Mouse (Mus musculus) left cerebral cortex, postnatal 4 days (tissue): Measurements from ENCODE around the gene Gstz1. TPM values are rescaled to one million over a fixed set of nuclear protein-coding genes. Genes with fewer than 3 reads are reported as not detected.

Experiments
- DNase-seq: peaks from one replicate; pipeline ENCODE4 v3.0.0-alpha.2; 2022
- intact Hi-C: fragments of 180-260 bp; cut with DNase I; formaldehyde crosslinking; loops from one replicate; pipeline ENCODE4 v1.15.1; 2025
- total RNA-seq, 2 experiments: library from RNA; stranded (reverse); gene quantifications; 2 replicates each; pipeline ENCODE4 v1.2.3; 2021

Gene Gstz1
- 10 to 100 TPM; 59.4 TPM for total RNA-seq

- DNase-seq, result peak; percentile 91
- intact Hi-C loops, result no loop called here
Observed at GRCm38 (mm10) chr12:87146966-87147365, at the start of gene Gstz1. Gene Gstz1 (plus strand): TSS chr12:87147165.

DNA sequence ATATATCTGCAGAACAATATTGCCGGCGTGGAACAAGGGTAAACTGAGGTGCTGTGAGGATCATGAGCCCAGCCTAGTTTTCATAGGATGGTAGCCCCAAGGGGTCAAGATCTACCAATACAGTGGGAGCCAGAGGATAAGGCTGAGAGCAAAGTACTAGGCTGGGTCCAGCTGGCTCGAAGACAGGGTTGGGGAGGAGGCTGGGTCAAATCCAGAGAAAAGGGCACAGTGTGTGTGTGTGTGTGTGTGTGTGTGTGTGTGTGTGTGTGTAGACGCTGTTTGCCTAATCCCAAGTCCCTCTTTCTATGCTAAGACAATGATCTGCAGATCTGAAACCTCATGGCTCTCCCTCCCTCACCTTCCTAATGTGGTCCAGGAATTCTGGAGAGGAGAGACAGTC lies 46.6 kb upstream of the Gstz1 start:
- DNase-seq, result no peak
- intact Hi-C loops, result no loop called here

DNA sequence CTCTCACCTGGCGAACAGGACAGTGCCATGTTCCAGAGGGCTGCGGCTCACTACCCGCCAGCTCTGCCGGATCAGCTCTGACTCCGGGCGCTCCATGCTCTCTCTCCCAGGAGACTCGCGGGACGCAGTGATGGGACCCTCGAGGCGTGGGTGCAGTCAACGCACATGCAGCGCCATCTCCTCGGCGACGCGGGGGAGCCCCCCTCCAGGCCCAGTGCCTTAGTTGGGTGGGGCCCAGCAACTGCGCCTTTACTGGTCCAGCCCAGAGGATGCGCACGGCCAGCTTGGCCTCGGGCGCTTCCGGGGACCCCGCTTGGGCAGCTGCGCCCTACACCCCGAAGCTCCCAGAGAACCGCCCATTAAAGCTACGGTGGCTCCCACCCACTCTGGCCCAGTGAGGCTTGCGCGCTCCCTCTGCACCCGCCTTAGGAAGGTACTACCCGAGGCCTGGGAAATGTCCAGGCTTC lies 44.8 kb upstream of the Gstz1 start, which contains the start of gene Ngb:
Gene Ngb, minus strand, starts transcription at position 375 of the 467 bp plus-strand sequence.
- no peak for DNase-seq
- intact Hi-C loops, result no loop called here

GRCm38 (mm10) chr12:87103471-87103870 lies 43.5 kb upstream of the Gstz1 start:
- intact Hi-C loops, result no loop called here
- DNase-seq, result no peak

GRCm38 (mm10) chr12:87104796-87105195 lies 42.2 kb upstream of the Gstz1 start:
- intact Hi-C loops, result no loop called here

GRCm38 (mm10) chr12:87107357-87107977 lies 39.5 kb upstream of the Gstz1 start:
- intact Hi-C loops, result no loop called here

More at GRCm38 (mm10) chr12:87104796-87105195, 42.2 kb upstream of the Gstz1 start:
- no peak for DNase-seq

GRCm38 (mm10) chr12:87121918-87122589 lies 24.9 kb upstream of the Gstz1 start:
- no peak for DNase-seq
- intact Hi-C loops, result loop anchor here (10.0 kb wide), 1 partner anchor 123 kb away; no protein-coding TSS in a partner anchor

More at GRCm38 (mm10) chr12:87107357-87107977, 39.5 kb upstream of the Gstz1 start:
- peak; percentile 38 for DNase-seq

DNA sequence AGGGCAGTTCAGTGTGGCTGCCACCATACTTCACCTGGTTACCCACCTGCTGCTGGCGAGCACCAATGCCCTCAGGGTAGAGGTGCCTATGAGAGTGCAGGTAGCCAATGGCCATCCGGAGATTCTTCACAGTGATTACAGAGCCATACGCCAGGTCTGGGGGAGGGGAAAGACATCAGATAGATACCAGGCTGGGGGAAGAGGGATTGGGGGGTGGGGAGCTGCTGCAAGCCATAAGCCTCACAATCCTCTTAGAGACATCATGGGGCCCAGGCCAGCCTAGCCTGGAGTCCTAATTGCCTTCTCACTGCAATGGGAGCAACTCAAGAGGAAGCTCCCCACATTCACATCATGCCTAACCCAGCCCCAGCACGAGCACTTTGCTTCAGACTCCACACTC lies 19.7 kb upstream of the Gstz1 start:
- intact Hi-C loops, result loop anchor here (10.0 kb wide), 1 partner anchor 118 kb away; no protein-coding TSS in a partner anchor
- no peak for DNase-seq

DNA sequence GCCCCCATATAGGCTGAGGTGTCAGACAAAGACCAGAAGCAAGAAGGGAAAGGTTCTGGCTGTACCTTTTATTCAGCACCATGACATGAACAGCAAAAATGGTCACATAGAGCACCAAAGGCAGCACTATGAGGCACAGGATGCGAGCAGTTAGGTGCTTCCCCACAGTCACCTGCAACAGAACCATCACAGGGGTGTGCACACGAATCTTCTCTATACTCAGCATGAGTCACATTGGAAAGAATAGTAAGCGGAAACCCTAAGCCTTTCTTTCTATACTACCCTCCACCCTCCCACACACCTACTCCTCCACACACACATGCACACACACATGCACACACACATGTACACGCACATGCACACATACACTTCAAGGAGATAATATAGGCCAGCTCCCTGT lies 16.7 kb upstream of the Gstz1 start:
- intact Hi-C loops, result no loop called here

DNA sequence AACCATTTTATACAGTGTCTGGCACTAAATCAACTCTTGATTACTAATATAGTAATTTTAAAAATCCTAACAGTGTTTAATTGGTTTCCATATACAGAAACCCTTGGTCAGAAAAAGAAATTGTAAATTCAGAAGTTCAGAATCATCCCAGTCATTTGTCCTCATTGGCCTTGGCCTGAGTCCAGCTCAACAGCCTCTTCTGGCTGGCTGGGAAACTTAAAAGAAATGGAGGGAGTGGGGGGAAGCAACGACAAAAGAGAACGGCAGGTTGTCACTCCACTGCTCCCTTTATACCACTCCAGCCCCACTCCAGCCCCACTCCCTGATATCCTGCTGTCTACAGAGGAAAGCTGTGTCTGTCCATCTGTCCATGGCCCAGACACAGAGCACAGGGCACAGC lies 15.8 kb upstream of the Gstz1 start:
- intact Hi-C loops, result no loop called here

More for the DNA sequence above, 16.7 kb upstream of the Gstz1 start:
- DNase-seq, result no peak

GRCm38 (mm10) chr12:87131619-87132018 lies 15.3 kb upstream of the Gstz1 start:
- DNase-seq, result peak; percentile 36
- intact Hi-C loops, result no loop called here

More for the DNA sequence above, 15.8 kb upstream of the Gstz1 start:
- DNase-seq, result peak; percentile 34

- DNase-seq, result no peak
- intact Hi-C loops, result no loop called here
Observed at GRCm38 (mm10) chr12:87132210-87132609, 14.8 kb upstream of the Gstz1 start.

DNA sequence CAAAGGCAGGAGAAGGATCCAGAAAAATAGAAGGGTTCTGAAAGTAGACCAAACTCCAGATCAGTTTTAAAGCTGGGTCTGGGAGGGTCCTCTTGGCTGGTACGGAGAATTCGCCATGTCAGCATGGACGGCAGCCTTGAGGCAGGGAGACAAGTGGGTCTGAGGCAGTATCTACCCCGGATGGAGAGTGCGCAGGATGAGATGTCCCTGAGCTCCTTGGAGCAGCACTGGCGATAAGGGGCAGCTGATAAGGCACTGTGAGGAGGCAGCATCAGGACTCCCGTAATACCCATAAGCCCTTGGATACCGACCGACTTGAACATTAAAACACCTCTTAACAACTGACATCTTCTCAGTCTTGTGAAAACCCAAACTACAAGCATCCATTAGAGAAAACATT lies 14.2 kb upstream of the Gstz1 start:
- no peak for DNase-seq

GRCm38 (mm10) chr12:87137439-87138341 lies 9.3 kb upstream of the Gstz1 start:
- intact Hi-C loops, result no loop called here
- DNase-seq, result peak; percentile 22

More for the DNA sequence above, 14.2 kb upstream of the Gstz1 start:
- intact Hi-C loops, result no loop called here

- no peak for DNase-seq
- intact Hi-C loops, result no loop called here
Observed at GRCm38 (mm10) chr12:87138342-87138701, 8.6 kb upstream of the Gstz1 start.

DNA sequence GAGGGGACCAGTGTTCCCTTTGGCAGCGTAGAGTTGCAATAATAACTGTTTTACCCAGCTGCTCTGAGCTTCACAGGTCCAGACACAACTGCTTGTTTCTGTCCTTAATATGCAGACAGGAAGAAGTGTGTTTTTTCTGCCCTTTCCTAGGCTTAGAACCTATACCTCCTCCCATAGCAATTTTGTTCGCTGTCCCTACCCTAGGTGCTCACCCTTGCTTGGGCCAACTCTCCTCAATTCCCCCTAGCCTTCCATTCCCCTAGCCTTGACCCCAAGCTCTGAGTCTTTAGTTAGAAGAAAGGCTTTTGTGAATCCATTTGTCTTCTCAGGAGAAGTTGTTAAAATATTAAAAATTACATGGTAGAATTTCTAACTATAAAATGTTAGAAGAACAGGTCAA lies 8.2 kb upstream of the Gstz1 start:
- intact Hi-C loops, result no loop called here

GRCm38 (mm10) chr12:87142156-87142555 lies 4.8 kb upstream of the Gstz1 start:
- DNase-seq, result no peak
- intact Hi-C loops, result no loop called here

More for the DNA sequence above, 8.2 kb upstream of the Gstz1 start:
- no peak for DNase-seq

GRCm38 (mm10) chr12:87147395-87148089 lies 577 bp downstream of the Gstz1 start, which contains the start of gene Pomt2:
Gene Pomt2 (minus strand): TSS chr12:87147968.
- intact Hi-C loops, result no loop called here

GRCm38 (mm10) chr12:87148136-87148535 lies 1.2 kb downstream of the Gstz1 start:
- intact Hi-C loops, result no loop called here
- DNase-seq, result no peak

More at GRCm38 (mm10) chr12:87147395-87148089, 577 bp downstream of the Gstz1 start, which contains the start of gene Pomt2:
- peak; percentile 93 for DNase-seq

DNA sequence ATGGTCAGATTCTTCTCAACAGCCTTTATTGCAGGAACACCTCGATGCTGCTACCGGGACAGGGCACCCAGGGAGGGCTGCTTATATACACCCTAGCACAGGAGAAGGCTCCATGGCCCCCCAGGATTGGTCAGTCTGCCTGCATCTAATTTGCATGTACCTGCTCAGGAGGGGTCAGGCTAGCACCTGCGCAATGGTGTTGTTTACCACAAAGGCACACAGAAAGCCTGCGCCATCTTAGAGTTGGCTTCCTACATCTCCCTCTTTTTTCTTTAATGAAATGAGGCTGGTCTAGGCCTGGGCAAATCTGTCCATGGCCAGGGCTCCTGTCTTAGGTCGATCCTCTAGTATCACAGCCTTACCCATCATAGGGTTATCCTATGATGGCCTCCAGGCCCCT lies 2.5 kb downstream of the Gstz1 start:
- intact Hi-C loops, result no loop called here
- DNase-seq, result no peak
